Mouse (Mus musculus): ENCODE measurements around the gene Ppil2. TPM values are rescaled to one million over a fixed set of nuclear protein-coding genes. Genes with fewer than 3 reads are reported as not detected.

Gene Ppil2
- polyA plus RNA-seq, 1 experiment = 89.6 TPM

DNA sequence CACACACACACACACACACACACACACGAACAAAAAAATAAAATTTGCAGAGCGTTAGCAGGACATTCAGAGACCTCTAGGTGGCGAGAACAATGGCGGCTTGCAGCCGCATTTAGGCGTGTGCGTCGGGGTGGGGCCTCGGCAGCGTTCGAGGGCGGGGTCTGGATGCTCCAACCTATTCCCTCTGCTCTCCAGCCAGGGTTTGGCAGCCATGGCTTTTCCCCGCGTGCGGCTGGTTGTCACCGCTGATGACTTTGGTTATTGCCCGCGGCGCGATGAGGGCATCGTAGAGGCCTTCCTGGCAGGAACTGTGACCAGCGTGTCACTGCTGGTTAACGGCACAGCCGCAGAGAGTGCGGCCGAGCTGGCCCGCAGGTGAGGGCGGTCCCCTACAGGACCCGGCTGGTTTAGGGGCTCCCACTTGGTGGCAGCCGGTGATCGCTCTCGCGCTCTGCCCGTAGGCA lies 35.7 kb upstream of the Ppil2 start, which contains the start of gene Ccdc116:
Gene Ccdc116 (minus strand): TSS at position 458 of the 464 bp plus-strand sequence.
- Histone ChIP-seq H3K27ac (ENCODE audit: insufficient read depth, low read depth, low read length) (no peak within 1 kb of the TSS), H3K36me3 (ENCODE audit: control insufficient read depth, insufficient read depth, low read length) (no peaks in the 10 kb centered on the region), H3K4me1 (ENCODE audit: control insufficient read depth, insufficient read depth, low read length) (peaks cover 11% of the 10 kb centered on the region; the same call in 1 of the 2 replicates), H3K27me3 (replicated peaks; ENCODE audit: control insufficient read depth, insufficient read depth, low read length) (no peaks in the 10 kb centered on the region), H3K4me3 (ENCODE audit: insufficient read depth, low read depth, low read length) (peak within 1 kb of the TSS; percentile 63)
- WGBS = under 1% methylated on average over 34 of the region's 34 CpGs
- TF ChIP-seq CTCF (conservative IDR thresholded peaks at IDR 0.05; ENCODE audit: insufficient read depth, insufficient read length, low read depth, low read length) (peak; percentile 46), POLR2A (IDR thresholded peaks at IDR 0.05; ENCODE audit: low read depth, low read length) (no peak)
- peak; percentile 82 for DNase-seq

DNA sequence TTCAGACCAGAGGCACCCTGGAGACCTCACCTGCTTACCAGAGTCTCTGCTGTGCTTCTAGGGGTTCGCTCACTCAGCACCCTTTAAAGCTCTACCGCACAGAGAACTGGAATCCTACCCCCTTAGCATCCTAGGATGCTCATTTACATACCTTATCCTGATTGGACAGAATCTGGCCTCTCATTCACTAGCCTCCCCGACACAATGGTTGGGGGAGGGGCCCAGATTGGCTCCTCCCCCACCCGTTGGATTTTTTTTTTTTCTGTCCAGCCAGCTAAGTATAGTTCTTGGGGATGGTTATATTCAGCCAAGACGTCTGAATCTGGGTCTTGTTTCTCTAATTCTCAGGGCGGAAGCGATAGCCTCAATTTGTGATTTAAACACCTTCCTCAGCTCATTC lies 33.3 kb upstream of the Ppil2 start, which contains the start of gene Ydjc:
Gene Ydjc (plus strand): TSS at position 283 of the 400 bp plus-strand sequence.
- TF ChIP-seq POLR2A (IDR thresholded peaks at IDR 0.05; ENCODE audit: low read depth, low read length) (no peak), CTCF (conservative IDR thresholded peaks at IDR 0.05; ENCODE audit: insufficient read depth, insufficient read length, low read depth, low read length) (no peak)

GRCm38 (mm10) chr16:17137355-17137754 lies 26.3 kb upstream of the Ppil2 start:
- H3K4me3 ChIP-seq (ENCODE audit: insufficient read depth, low read depth, low read length) = no peak overlapping the region
- WGBS = 86% methylated on average over 15 of the region's 15 CpGs
- H3K36me3 ChIP-seq (ENCODE audit: control insufficient read depth, insufficient read depth, low read length) = no peaks in the 10 kb centered on the region
- H3K4me1 ChIP-seq (ENCODE audit: control insufficient read depth, insufficient read depth, low read length) = no peaks in the 10 kb centered on the region
- no peaks in the 10 kb centered on the region for H3K27me3 ChIP-seq (replicated peaks; ENCODE audit: control insufficient read depth, insufficient read depth, low read length)
- TF ChIP-seq POLR2A (IDR thresholded peaks at IDR 0.05; ENCODE audit: low read depth, low read length) (no peak), CTCF (conservative IDR thresholded peaks at IDR 0.05; ENCODE audit: insufficient read depth, insufficient read length, low read depth, low read length) (no peak)
- no peak for DNase-seq
- no peak overlapping the region for H3K27ac ChIP-seq (ENCODE audit: insufficient read depth, low read depth, low read length)

More for the DNA sequence above, 33.3 kb upstream of the Ppil2 start, which contains the start of gene Ydjc:
- Histone ChIP-seq H3K4me3 (ENCODE audit: insufficient read depth, low read depth, low read length) (no peak within 1 kb of the TSS), H3K27me3 (replicated peaks; ENCODE audit: control insufficient read depth, insufficient read depth, low read length) (no peaks in the 10 kb centered on the region), H3K27ac (ENCODE audit: insufficient read depth, low read depth, low read length) (no peak within 1 kb of the TSS), H3K36me3 (ENCODE audit: control insufficient read depth, insufficient read depth, low read length) (no peaks in the 10 kb centered on the region), H3K4me1 (ENCODE audit: control insufficient read depth, insufficient read depth, low read length) (no peaks in the 10 kb centered on the region)
- DNase-seq = no peak
- WGBS = 38% methylated on average over 7 of the region's 7 CpGs

GRCm38 (mm10) chr16:17132906-17133200 lies 21.8 kb upstream of the Ppil2 start:
- Histone ChIP-seq H3K4me3 (ENCODE audit: insufficient read depth, low read depth, low read length) (no peak overlapping the region), H3K4me1 (ENCODE audit: control insufficient read depth, insufficient read depth, low read length) (no peaks in the 10 kb centered on the region), H3K27ac (ENCODE audit: insufficient read depth, low read depth, low read length) (no peak overlapping the region), H3K36me3 (ENCODE audit: control insufficient read depth, insufficient read depth, low read length) (no peaks in the 10 kb centered on the region), H3K27me3 (replicated peaks; ENCODE audit: control insufficient read depth, insufficient read depth, low read length) (no peaks in the 10 kb centered on the region)
- TF ChIP-seq CTCF (conservative IDR thresholded peaks at IDR 0.05; ENCODE audit: insufficient read depth, insufficient read length, low read depth, low read length) = no peak
- no peak for TF ChIP-seq POLR2A (IDR thresholded peaks at IDR 0.05; ENCODE audit: low read depth, low read length)
- DNase-seq = no peak
- WGBS = 41% methylated on average over 7 of the region's 7 CpGs

DNA sequence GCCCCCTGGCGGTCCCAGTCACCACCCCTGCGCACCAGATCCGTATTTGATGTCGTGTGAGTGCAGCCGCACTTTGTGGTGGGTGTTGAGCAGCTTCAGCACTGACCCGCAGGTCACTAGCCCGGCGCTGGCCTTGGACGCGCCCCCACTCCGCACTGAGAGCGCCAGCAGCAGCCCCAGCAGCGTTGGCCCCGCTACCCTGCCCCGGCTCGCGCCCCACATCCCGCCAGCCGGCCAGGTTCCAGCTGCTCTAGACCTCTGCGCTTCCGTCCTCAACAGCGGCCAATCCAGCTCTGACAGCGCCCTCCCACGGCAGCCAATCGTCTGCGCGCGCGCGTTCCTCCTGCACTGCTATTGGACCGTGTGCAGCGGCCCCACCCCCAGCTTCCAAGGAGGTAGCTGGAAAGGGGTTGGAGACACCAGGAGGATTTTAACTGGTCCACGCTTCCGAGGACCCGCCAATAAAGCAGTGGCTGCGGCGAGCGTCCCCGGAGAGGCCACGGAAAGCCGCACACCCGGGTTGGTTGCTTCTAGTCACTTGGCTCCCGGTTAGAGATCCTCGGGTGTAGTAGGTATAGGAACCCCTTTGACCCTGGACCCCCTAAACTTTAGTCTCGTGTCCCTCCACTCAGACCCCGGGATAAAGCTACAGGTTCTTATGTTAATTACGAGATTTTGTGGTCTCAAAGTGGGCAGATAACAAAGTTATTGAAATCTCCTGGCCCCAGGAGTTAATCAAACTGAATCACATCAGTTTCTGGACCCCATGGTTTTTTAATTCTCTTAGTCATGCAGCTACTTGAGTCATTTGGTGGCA lies 21.2 kb upstream of the Ppil2 start, which contains the start of gene Sdf2l1:
Gene Sdf2l1 (minus strand): TSS at position 295 of the 817 bp plus-strand sequence.
- TF ChIP-seq POLR2A (IDR thresholded peaks at IDR 0.05; ENCODE audit: low read depth, low read length) (peak; percentile 28), CTCF (conservative IDR thresholded peaks at IDR 0.05; ENCODE audit: insufficient read depth, insufficient read length, low read depth, low read length) (no peak; the same call in 1 of the 2 replicates)
- no peaks in the 10 kb centered on the region for H3K4me1 ChIP-seq (ENCODE audit: control insufficient read depth, insufficient read depth, low read length)
- H3K27ac ChIP-seq (ENCODE audit: insufficient read depth, low read depth, low read length) = no peak within 1 kb of the TSS
- no peaks in the 10 kb centered on the region for H3K36me3 ChIP-seq (ENCODE audit: control insufficient read depth, insufficient read depth, low read length)
- under 1% methylated on average over 47 of the region's 47 CpGs for WGBS
- no peaks in the 10 kb centered on the region for H3K27me3 ChIP-seq (replicated peaks; ENCODE audit: control insufficient read depth, insufficient read depth, low read length)
- peak within 1 kb of the TSS; percentile 78 for H3K4me3 ChIP-seq (ENCODE audit: insufficient read depth, low read depth, low read length)
- peak; percentile 99 for DNase-seq

DNA sequence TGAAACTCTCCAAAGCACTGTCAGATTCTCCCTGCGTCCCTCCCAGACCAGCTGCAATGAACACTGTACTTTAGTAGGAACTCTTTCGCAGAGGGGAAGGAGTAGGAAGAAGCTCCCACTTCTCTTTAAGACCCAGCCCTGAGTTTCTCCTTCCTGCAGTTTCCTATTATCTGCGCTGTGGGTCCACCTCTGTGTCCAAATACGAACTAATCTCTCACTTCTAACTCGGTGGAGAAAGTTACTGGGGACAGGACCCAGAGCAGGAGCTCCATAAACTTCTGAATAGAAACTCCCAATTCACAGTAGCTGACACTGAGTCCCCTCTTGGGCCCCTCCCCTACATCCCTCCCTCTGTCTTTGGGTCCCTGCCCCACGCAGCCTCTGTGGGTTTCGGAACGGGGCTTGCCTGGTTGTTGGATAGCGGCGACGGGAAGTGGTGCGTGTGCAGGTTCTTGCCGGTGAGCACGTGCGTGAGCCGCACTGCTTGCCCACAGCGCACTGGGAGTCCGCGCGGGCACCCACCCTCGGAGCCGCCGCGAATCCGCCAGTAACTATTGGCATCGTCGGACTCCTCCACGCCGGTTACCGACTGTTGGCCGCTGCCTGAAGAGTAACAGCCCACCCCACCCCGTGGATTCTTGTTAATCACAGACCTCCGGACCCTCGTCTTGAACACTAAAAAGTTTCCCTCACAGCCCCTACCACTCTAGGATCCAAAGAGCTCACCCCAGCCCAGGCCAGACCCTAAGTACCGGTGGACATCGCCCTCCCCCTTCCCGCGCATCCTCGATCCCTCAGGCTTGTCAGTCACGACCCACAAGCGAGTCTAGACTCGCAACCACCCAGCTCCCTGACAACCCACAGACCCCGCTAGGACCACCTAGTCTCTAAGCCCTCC lies 20.4 kb upstream of the Ppil2 start:
- 7% methylated on average over 43 of the region's 43 CpGs for WGBS
- no peak for DNase-seq
- Histone ChIP-seq H3K36me3 (ENCODE audit: control insufficient read depth, insufficient read depth, low read length) (no peaks in the 10 kb centered on the region), H3K27me3 (replicated peaks; ENCODE audit: control insufficient read depth, insufficient read depth, low read length) (no peaks in the 10 kb centered on the region), H3K4me1 (ENCODE audit: control insufficient read depth, insufficient read depth, low read length) (no peaks in the 10 kb centered on the region), H3K27ac (ENCODE audit: insufficient read depth, low read depth, low read length) (no peak overlapping the region), H3K4me3 (ENCODE audit: insufficient read depth, low read depth, low read length) (peak overlapping the region; percentile 78)
- TF ChIP-seq CTCF (conservative IDR thresholded peaks at IDR 0.05; ENCODE audit: insufficient read depth, insufficient read length, low read depth, low read length) (peak; percentile 31; the same call in 1 of the 2 replicates), POLR2A (IDR thresholded peaks at IDR 0.05; ENCODE audit: low read depth, low read length) (no peak)

All from kidney, adult 2 months (tissue).